Mouse (Mus musculus): Measurements from ENCODE around the gene Tmc7. TPM values are rescaled to one million over a fixed set of nuclear protein-coding genes. Genes with fewer than 3 reads are reported as not detected.

Tmc7 gene
- polyA plus RNA-seq, 1 experiment: 90.3 TPM

- H3K4me1 ChIP-seq (ENCODE audit: control insufficient read depth, insufficient read depth, low read length): peaks cover 7% of the 10 kb centered on the region
- no peak overlapping the region for H3K27ac ChIP-seq (ENCODE audit: control insufficient read depth, insufficient read depth, low read depth, low read length)
- TF ChIP-seq CTCF (IDR thresholded peaks at IDR 0.05; ENCODE audit: control insufficient read depth, insufficient read depth, insufficient replicate concordance, low read depth, low read length): no peak
- TF ChIP-seq POLR2A (IDR thresholded peaks at IDR 0.05; ENCODE audit: control insufficient read depth, low read depth, low read length): no peak
- H3K4me3 ChIP-seq (ENCODE audit: control insufficient read depth, low read depth, low read length): peak overlapping the region; percentile 98
- no peaks in the 10 kb centered on the region for H3K27me3 ChIP-seq (ENCODE audit: control insufficient read depth, insufficient read depth, low read length)
- no peaks in the 10 kb centered on the region for H3K36me3 ChIP-seq (ENCODE audit: control insufficient read depth, insufficient read depth, low read length)
Measured at GRCm38 (mm10) chr7:118585856-118586255, 1.3 kb upstream of the Tmc7 start.

GRCm38 (mm10) chr7:118584926-118585325 is 390 bp upstream of the Tmc7 start:
- Histone ChIP-seq H3K4me3 (ENCODE audit: control insufficient read depth, low read depth, low read length) (peak overlapping the region; percentile 98), H3K27me3 (ENCODE audit: control insufficient read depth, insufficient read depth, low read length) (no peaks in the 10 kb centered on the region), H3K27ac (ENCODE audit: control insufficient read depth, insufficient read depth, low read depth, low read length) (peak overlapping the region; percentile 40), H3K4me1 (ENCODE audit: control insufficient read depth, insufficient read depth, low read length) (peaks cover 7% of the 10 kb centered on the region), H3K36me3 (ENCODE audit: control insufficient read depth, insufficient read depth, low read length) (no peaks in the 10 kb centered on the region)
- TF ChIP-seq CTCF (IDR thresholded peaks at IDR 0.05; ENCODE audit: control insufficient read depth, insufficient read depth, insufficient replicate concordance, low read depth, low read length) (no peak), POLR2A (IDR thresholded peaks at IDR 0.05; ENCODE audit: control insufficient read depth, low read depth, low read length) (no peak)

GRCm38 (mm10) chr7:118583821-118584220 is 715 bp downstream of the Tmc7 start:
- TF ChIP-seq CTCF (IDR thresholded peaks at IDR 0.05; ENCODE audit: control insufficient read depth, insufficient read depth, insufficient replicate concordance, low read depth, low read length) (no peak), POLR2A (IDR thresholded peaks at IDR 0.05; ENCODE audit: control insufficient read depth, low read depth, low read length) (no peak)
- H3K27ac ChIP-seq (ENCODE audit: control insufficient read depth, insufficient read depth, low read depth, low read length): peak overlapping the region; percentile 84
- no peaks in the 10 kb centered on the region for H3K36me3 ChIP-seq (ENCODE audit: control insufficient read depth, insufficient read depth, low read length)
- peak overlapping the region; percentile 98 for H3K4me3 ChIP-seq (ENCODE audit: control insufficient read depth, low read depth, low read length)
- H3K27me3 ChIP-seq (ENCODE audit: control insufficient read depth, insufficient read depth, low read length): no peaks in the 10 kb centered on the region
- H3K4me1 ChIP-seq (ENCODE audit: control insufficient read depth, insufficient read depth, low read length): peaks cover 7% of the 10 kb centered on the region

GRCm38 (mm10) chr7:118579938-118580337 is 4.6 kb downstream of the Tmc7 start:
- no peaks in the 10 kb centered on the region for H3K36me3 ChIP-seq (ENCODE audit: control insufficient read depth, insufficient read depth, low read length)
- no peak overlapping the region for H3K27ac ChIP-seq (ENCODE audit: control insufficient read depth, insufficient read depth, low read depth, low read length)
- peaks cover 7% of the 10 kb centered on the region for H3K4me1 ChIP-seq (ENCODE audit: control insufficient read depth, insufficient read depth, low read length)
- TF ChIP-seq CTCF (IDR thresholded peaks at IDR 0.05; ENCODE audit: control insufficient read depth, insufficient read depth, insufficient replicate concordance, low read depth, low read length): no peak
- TF ChIP-seq POLR2A (IDR thresholded peaks at IDR 0.05; ENCODE audit: control insufficient read depth, low read depth, low read length): no peak
- no peaks in the 10 kb centered on the region for H3K27me3 ChIP-seq (ENCODE audit: control insufficient read depth, insufficient read depth, low read length)
- H3K4me3 ChIP-seq (ENCODE audit: control insufficient read depth, low read depth, low read length): no peak overlapping the region

- H3K4me1 ChIP-seq (ENCODE audit: control insufficient read depth, insufficient read depth, low read length): no peaks in the 10 kb centered on the region; the same call in 1 of the 2 replicates
- no peaks in the 10 kb centered on the region for H3K27me3 ChIP-seq (ENCODE audit: control insufficient read depth, insufficient read depth, low read length)
- H3K4me3 ChIP-seq (ENCODE audit: control insufficient read depth, low read depth, low read length): no peak overlapping the region
- TF ChIP-seq POLR2A (IDR thresholded peaks at IDR 0.05; ENCODE audit: control insufficient read depth, low read depth, low read length): no peak
- TF ChIP-seq CTCF (IDR thresholded peaks at IDR 0.05; ENCODE audit: control insufficient read depth, insufficient read depth, insufficient replicate concordance, low read depth, low read length): no peak
- no peak overlapping the region for H3K27ac ChIP-seq (ENCODE audit: control insufficient read depth, insufficient read depth, low read depth, low read length)
- H3K36me3 ChIP-seq (ENCODE audit: control insufficient read depth, insufficient read depth, low read length): no peaks in the 10 kb centered on the region
Measured at GRCm38 (mm10) chr7:118578269-118578668, 6.3 kb downstream of the Tmc7 start.

GRCm38 (mm10) chr7:118572039-118572438 is 12.5 kb downstream of the Tmc7 start:
- no peak overlapping the region for H3K4me3 ChIP-seq (ENCODE audit: control insufficient read depth, low read depth, low read length)
- no peak overlapping the region for H3K27ac ChIP-seq (ENCODE audit: control insufficient read depth, insufficient read depth, low read depth, low read length)
- H3K4me1 ChIP-seq (ENCODE audit: control insufficient read depth, insufficient read depth, low read length): no peaks in the 10 kb centered on the region; the same call in 1 of the 2 replicates
- no peaks in the 10 kb centered on the region for H3K36me3 ChIP-seq (ENCODE audit: control insufficient read depth, insufficient read depth, low read length)
- TF ChIP-seq CTCF (IDR thresholded peaks at IDR 0.05; ENCODE audit: control insufficient read depth, insufficient read depth, insufficient replicate concordance, low read depth, low read length) (no peak), POLR2A (IDR thresholded peaks at IDR 0.05; ENCODE audit: control insufficient read depth, low read depth, low read length) (no peak)
- no peaks in the 10 kb centered on the region for H3K27me3 ChIP-seq (ENCODE audit: control insufficient read depth, insufficient read depth, low read length)

GRCm38 (mm10) chr7:118571350-118571749 is 13.2 kb downstream of the Tmc7 start:
- Histone ChIP-seq H3K27me3 (ENCODE audit: control insufficient read depth, insufficient read depth, low read length) (no peaks in the 10 kb centered on the region), H3K4me1 (ENCODE audit: control insufficient read depth, insufficient read depth, low read length) (no peaks in the 10 kb centered on the region; the same call in 1 of the 2 replicates), H3K27ac (ENCODE audit: control insufficient read depth, insufficient read depth, low read depth, low read length) (no peak overlapping the region), H3K4me3 (ENCODE audit: control insufficient read depth, low read depth, low read length) (no peak overlapping the region), H3K36me3 (ENCODE audit: control insufficient read depth, insufficient read depth, low read length) (no peaks in the 10 kb centered on the region)
- TF ChIP-seq CTCF (IDR thresholded peaks at IDR 0.05; ENCODE audit: control insufficient read depth, insufficient read depth, insufficient replicate concordance, low read depth, low read length) (no peak), POLR2A (IDR thresholded peaks at IDR 0.05; ENCODE audit: control insufficient read depth, low read depth, low read length) (no peak)

GRCm38 (mm10) chr7:118569121-118569543 is 15.4 kb downstream of the Tmc7 start:
- no peak overlapping the region for H3K4me3 ChIP-seq (ENCODE audit: control insufficient read depth, low read depth, low read length)
- no peak overlapping the region for H3K27ac ChIP-seq (ENCODE audit: control insufficient read depth, insufficient read depth, low read depth, low read length)
- H3K4me1 ChIP-seq (ENCODE audit: control insufficient read depth, insufficient read depth, low read length): no peaks in the 10 kb centered on the region
- TF ChIP-seq CTCF (IDR thresholded peaks at IDR 0.05; ENCODE audit: control insufficient read depth, insufficient read depth, insufficient replicate concordance, low read depth, low read length): no peak
- no peak for TF ChIP-seq POLR2A (IDR thresholded peaks at IDR 0.05; ENCODE audit: control insufficient read depth, low read depth, low read length)
- H3K27me3 ChIP-seq (ENCODE audit: control insufficient read depth, insufficient read depth, low read length): no peaks in the 10 kb centered on the region
- H3K36me3 ChIP-seq (ENCODE audit: control insufficient read depth, insufficient read depth, low read length): no peaks in the 10 kb centered on the region

Data from testis, adult 2 months (tissue).